Mouse (Mus musculus): ENCODE results near the gene Arhgef39.
A peak's percentile ranks its signal among the peaks of the same experiment; 100 is the strongest.

The Arhgef39 gene

GRCm38 (mm10) chr4:43478906-43479832 lies 20.3 kb downstream of the Arhgef39 start:
- DNase-seq (ENCODE audit: low spot score in 2 of 2) = peak in 1 of 2 experiments; percentile 41

- no peak for DNase-seq (ENCODE audit: low spot score in 2 of 2)
Measured at GRCm38 (mm10) chr4:43478534-43478858, 21.0 kb downstream of the Arhgef39 start.

GRCm38 (mm10) chr4:43477857-43478533 lies 21.5 kb downstream of the Arhgef39 start:
- DNase-seq (ENCODE audit: low spot score in 2 of 2) = peak; percentile 66 to 82

GRCm38 (mm10) chr4:43476604-43477003 lies 22.9 kb downstream of the Arhgef39 start:
- DNase-seq (ENCODE audit: low spot score in 2 of 2) = no peak

- no peak for DNase-seq (ENCODE audit: low spot score in 2 of 2)
Measured at GRCm38 (mm10) chr4:43473636-43474035, 25.9 kb downstream of the Arhgef39 start.

GRCm38 (mm10) chr4:43470301-43470700 lies 29.2 kb downstream of the Arhgef39 start:
- DNase-seq (ENCODE audit: low spot score in 2 of 2) = no peak

GRCm38 (mm10) chr4:43466872-43467271 lies 32.6 kb downstream of the Arhgef39 start:
- DNase-seq (ENCODE audit: low spot score in 2 of 2) = no peak

GRCm38 (mm10) chr4:43465935-43466334 lies 33.6 kb downstream of the Arhgef39 start:
- no peak for DNase-seq (ENCODE audit: low spot score in 2 of 2)

GRCm38 (mm10) chr4:43463102-43463501 lies 36.4 kb downstream of the Arhgef39 start:
- no peak for DNase-seq (ENCODE audit: low spot score in 2 of 2)

GRCm38 (mm10) chr4:43457124-43457523 lies 42.4 kb downstream of the Arhgef39 start:
- DNase-seq (ENCODE audit: low spot score in 2 of 2) = no peak

GRCm38 (mm10) chr4:43456470-43456869 lies 43.0 kb downstream of the Arhgef39 start:
- DNase-seq (ENCODE audit: low spot score in 2 of 2) = no peak

GRCm38 (mm10) chr4:43454041-43454836 lies 45.3 kb downstream of the Arhgef39 start, which contains the start of gene Cd72:
Gene Cd72, minus strand, starts transcription at chr4:43454628.
- DNase-seq (ENCODE audit: low spot score in 2 of 2) = no peak

- DNase-seq (ENCODE audit: low spot score in 2 of 2) = no peak
Measured at GRCm38 (mm10) chr4:43453413-43453812, 46.1 kb downstream of the Arhgef39 start.

- no peak for DNase-seq (ENCODE audit: low spot score in 2 of 2)
Measured at GRCm38 (mm10) chr4:43452315-43452714, 47.2 kb downstream of the Arhgef39 start.

- DNase-seq (ENCODE audit: low spot score in 2 of 2) = no peak
Measured at GRCm38 (mm10) chr4:43448554-43448953, 50.9 kb downstream of the Arhgef39 start.

- no peak for DNase-seq (ENCODE audit: low spot score in 2 of 2)
Measured at GRCm38 (mm10) chr4:43447251-43447650, 52.2 kb downstream of the Arhgef39 start.

Measured in urinary bladder, adult 18-20 months (tissue).